Mouse (Mus musculus): ENCODE results near the gene Pcyt2. TPM values are rescaled to one million over a fixed set of nuclear protein-coding genes. Genes with fewer than 3 reads are reported as not detected.
A peak's percentile ranks its signal among the peaks of the same experiment; 100 is the strongest.

Pcyt2 gene
- polyA plus RNA-seq, 1 experiment, result 432 TPM

GRCm38 (mm10) chr11:120647047-120647830 is 29.5 kb upstream of the Pcyt2 start:
- TF ChIP-seq CTCF (conservative IDR thresholded peaks at IDR 0.05; ENCODE audit: insufficient read depth, insufficient read length, low read depth, low read length) (no peak), POLR2A (IDR thresholded peaks at IDR 0.05; ENCODE audit: low read depth, low read length) (no peak)
- Histone ChIP-seq H3K27ac (ENCODE audit: insufficient read depth, low read depth, low read length) (no peak overlapping the region), H3K27me3 (replicated peaks; ENCODE audit: control insufficient read depth, insufficient read depth, low read length) (no peaks in the 10 kb centered on the region), H3K4me1 (ENCODE audit: control insufficient read depth, insufficient read depth, low read length) (peaks cover 3% of the 10 kb centered on the region; the same call in 1 of the 2 replicates), H3K4me3 (ENCODE audit: insufficient read depth, low read depth, low read length) (no peak overlapping the region), H3K36me3 (ENCODE audit: control insufficient read depth, insufficient read depth, low read length) (no peaks in the 10 kb centered on the region)
- WGBS, result 90% methylated on average over 35 of the region's 35 CpGs
- DNase-seq, result no peak

- WGBS, result under 1% methylated on average over 15 of the region's 15 CpGs
- peaks cover 3% of the 10 kb centered on the region; the same call in 1 of the 2 replicates for H3K4me1 ChIP-seq (ENCODE audit: control insufficient read depth, insufficient read depth, low read length)
- H3K27me3 ChIP-seq (replicated peaks; ENCODE audit: control insufficient read depth, insufficient read depth, low read length), result no peaks in the 10 kb centered on the region
- H3K4me3 ChIP-seq (ENCODE audit: insufficient read depth, low read depth, low read length), result peak within 1 kb of the TSS; percentile 51
- no peak within 1 kb of the TSS for H3K27ac ChIP-seq (ENCODE audit: insufficient read depth, low read depth, low read length)
- peak; percentile 97 for DNase-seq
- no peaks in the 10 kb centered on the region for H3K36me3 ChIP-seq (ENCODE audit: control insufficient read depth, insufficient read depth, low read length)
- TF ChIP-seq POLR2A (IDR thresholded peaks at IDR 0.05; ENCODE audit: low read depth, low read length) (no peak), CTCF (conservative IDR thresholded peaks at IDR 0.05; ENCODE audit: insufficient read depth, insufficient read length, low read depth, low read length) (no peak)
These were observed 25.9 kb upstream of the Pcyt2 start, which contains the start of gene Pycr1 for GRCm38 (mm10) chr11:120643601-120643987. Gene Pycr1, minus strand, starts transcription at chr11:120643769.

GRCm38 (mm10) chr11:120642939-120643600 is 25.3 kb upstream of the Pcyt2 start:
- no peak for TF ChIP-seq CTCF (conservative IDR thresholded peaks at IDR 0.05; ENCODE audit: insufficient read depth, insufficient read length, low read depth, low read length)
- TF ChIP-seq POLR2A (IDR thresholded peaks at IDR 0.05; ENCODE audit: low read depth, low read length), result no peak
- no peak for DNase-seq
- Histone ChIP-seq H3K27ac (ENCODE audit: insufficient read depth, low read depth, low read length) (no peak overlapping the region), H3K36me3 (ENCODE audit: control insufficient read depth, insufficient read depth, low read length) (no peaks in the 10 kb centered on the region), H3K4me1 (ENCODE audit: control insufficient read depth, insufficient read depth, low read length) (peaks cover 3% of the 10 kb centered on the region; the same call in 1 of the 2 replicates), H3K4me3 (ENCODE audit: insufficient read depth, low read depth, low read length) (peak overlapping the region; percentile 51), H3K27me3 (replicated peaks; ENCODE audit: control insufficient read depth, insufficient read depth, low read length) (no peaks in the 10 kb centered on the region)
- 1% methylated on average over 18 of the region's 18 CpGs for WGBS

GRCm38 (mm10) chr11:120641869-120642268 is 24.1 kb upstream of the Pcyt2 start:
- no peak for DNase-seq
- peaks cover 3% of the 10 kb centered on the region; the same call in 1 of the 2 replicates for H3K4me1 ChIP-seq (ENCODE audit: control insufficient read depth, insufficient read depth, low read length)
- WGBS, result 84% methylated on average over 8 of the region's 8 CpGs
- no peaks in the 10 kb centered on the region for H3K36me3 ChIP-seq (ENCODE audit: control insufficient read depth, insufficient read depth, low read length)
- no peaks in the 10 kb centered on the region for H3K27me3 ChIP-seq (replicated peaks; ENCODE audit: control insufficient read depth, insufficient read depth, low read length)
- TF ChIP-seq CTCF (conservative IDR thresholded peaks at IDR 0.05; ENCODE audit: insufficient read depth, insufficient read length, low read depth, low read length) (no peak), POLR2A (IDR thresholded peaks at IDR 0.05; ENCODE audit: low read depth, low read length) (no peak)
- no peak overlapping the region for H3K27ac ChIP-seq (ENCODE audit: insufficient read depth, low read depth, low read length)
- no peak overlapping the region for H3K4me3 ChIP-seq (ENCODE audit: insufficient read depth, low read depth, low read length)

- TF ChIP-seq CTCF (conservative IDR thresholded peaks at IDR 0.05; ENCODE audit: insufficient read depth, insufficient read length, low read depth, low read length) (no peak), POLR2A (IDR thresholded peaks at IDR 0.05; ENCODE audit: low read depth, low read length) (no peak)
- no peak for DNase-seq
- Histone ChIP-seq H3K4me3 (ENCODE audit: insufficient read depth, low read depth, low read length) (no peak overlapping the region), H3K36me3 (ENCODE audit: control insufficient read depth, insufficient read depth, low read length) (no peaks in the 10 kb centered on the region), H3K27me3 (replicated peaks; ENCODE audit: control insufficient read depth, insufficient read depth, low read length) (no peaks in the 10 kb centered on the region), H3K4me1 (ENCODE audit: control insufficient read depth, insufficient read depth, low read length) (peaks cover 3% of the 10 kb centered on the region; the same call in 1 of the 2 replicates), H3K27ac (ENCODE audit: insufficient read depth, low read depth, low read length) (no peak overlapping the region)
- WGBS, result 62% methylated on average over 9 of the region's 9 CpGs
These were observed 23.5 kb upstream of the Pcyt2 start for GRCm38 (mm10) chr11:120641255-120641654.

GRCm38 (mm10) chr11:120634810-120635209 is 17.1 kb upstream of the Pcyt2 start:
- no peak for TF ChIP-seq POLR2A (IDR thresholded peaks at IDR 0.05; ENCODE audit: low read depth, low read length)
- TF ChIP-seq CTCF (conservative IDR thresholded peaks at IDR 0.05; ENCODE audit: insufficient read depth, insufficient read length, low read depth, low read length), result no peak
- 88% methylated on average over 5 of the region's 5 CpGs for WGBS
- Histone ChIP-seq H3K4me3 (ENCODE audit: insufficient read depth, low read depth, low read length) (no peak overlapping the region), H3K36me3 (ENCODE audit: control insufficient read depth, insufficient read depth, low read length) (no peaks in the 10 kb centered on the region), H3K27me3 (replicated peaks; ENCODE audit: control insufficient read depth, insufficient read depth, low read length) (no peaks in the 10 kb centered on the region), H3K4me1 (ENCODE audit: control insufficient read depth, insufficient read depth, low read length) (peaks cover 23% of the 10 kb centered on the region; the same call in 1 of the 2 replicates), H3K27ac (ENCODE audit: insufficient read depth, low read depth, low read length) (no peak overlapping the region)
- DNase-seq, result no peak
